ENCODE assay signal across 10 mouse cellular contexts in genomic region chr2:162975157-162975775, GRCm38 (mm10). TPM values are rescaled to one million over a fixed set of nuclear protein-coding genes. Genes with fewer than 3 reads are reported as not detected.
DNase-seq lines count a peak whose midpoint lies in the region; ATAC-seq and TF ChIP-seq lines count a peak whose summit lies in the region.
"Had no signal": no experiment of that assay in that cellular context is flagged by ENCODE, and none has a peak within 500 bp of the region (broad histone marks: within the 10 kb centered on the region; RNA-seq: fewer than 3 reads in every experiment).

No protein-coding gene starts in this region.

- 60% methylated on average over 11 of the region's 11 CpGs for WGBS in heart, postnatal 0 days

- DNase-seq in heart, adult 11 months, result peak; percentile 94
- DNase-seq in heart, postnatal 25 days (ENCODE audit: low spot score), result no peak
- DNase-seq in right cerebral cortex, postnatal 10 days (ENCODE audit: low spot score in 2 of 2), result peak; percentile 51 to 55
- no peak for DNase-seq in right cerebral cortex, adult 2 months (ENCODE audit: low spot score in 2 of 2)
- peak; percentile 24 for DNase-seq in heart, postnatal 0 days (ENCODE audit: low spot score)
- no peak for DNase-seq in spleen, postnatal 10 days (ENCODE audit: low spot score in 2 of 2)
- no peak for DNase-seq in kidney, adult 11 months

- H3K36me3 ChIP-seq in heart, postnatal 0 days (replicated peaks; ENCODE audit: control insufficient read depth, insufficient read depth, low read length), result no peaks in the 10 kb centered on the region

- no peak for TF ChIP-seq EP300 in heart, postnatal 0 days (IDR thresholded peaks at IDR 0.05; ENCODE audit: low read depth)

- peaks cover 10% of the 10 kb centered on the region; the same call in 1 of the 2 replicates for H3K4me1 ChIP-seq in heart, postnatal 0 days (ENCODE audit: control insufficient read depth, insufficient read depth)

- H3K4me3 ChIP-seq in heart, postnatal 0 days (ENCODE audit: low read depth, low read length), result no peak overlapping the region

- H3K27ac ChIP-seq in heart, postnatal 0 days (ENCODE audit: low read depth), result no peak overlapping the region

- intact Hi-C loops in heart, postnatal 25 days (cut with DNase I), result no loop called here

- H3K9ac ChIP-seq in heart, postnatal 0 days (replicated peaks; ENCODE audit: low read depth, low read length), result no peak overlapping the region

- no peak for TF ChIP-seq CTCF in heart, postnatal 0 days (IDR thresholded peaks at IDR 0.05; ENCODE audit: low read depth)

- ATAC-seq in heart, postnatal 0 days (ENCODE audit: insufficient read depth, low read depth), result peak; percentile 72
- ATAC-seq in monocyte, adult 5-6 weeks (replicated peaks; ENCODE audit: insufficient number of reproducible peaks, low FRiP score, low TSS enrichment, poor library complexity, severe bottlenecking), result no peak
- ATAC-seq: Patski had no signal

- no peaks in the 10 kb centered on the region for H3K9me3 ChIP-seq in heart, postnatal 0 days (replicated peaks; ENCODE audit: control insufficient read depth, low read length)

- no peak overlapping the region for H3K4me2 ChIP-seq in heart, postnatal 0 days (ENCODE audit: low read depth, low read length)

- no peaks in the 10 kb centered on the region for H3K27me3 ChIP-seq in heart, postnatal 0 days (ENCODE audit: control insufficient read depth, insufficient read depth, low read length)
- H3K27me3 ChIP-seq: Patski had no signal

RNA-seq across cellular contexts. Expression of gene Sgk2, which starts 11.9 kb away (rescaled TPM):
- total RNA-seq in heart, postnatal 25 days (2021), result not detected
- total RNA-seq in heart, postnatal 0 days (2014; rRNA removed; ENCODE audit: low replicate concordance), result not detected in 2 replicates
- not detected in 2 replicates for polyA plus RNA-seq in heart, postnatal 0 days (2015; fragmentation: Nextera tagmentation; extraction: Ambion mirVana)
- total RNA-seq in monocyte, adult 5-6 weeks (2017), result not detected in 3 replicates
- polyA plus RNA-seq: embryonic facial prominence, embryonic 11.5 days had no signal

RNA-seq across cellular contexts. Expression of gene L3mbtl1, which starts 32.0 kb away (rescaled TPM):
- total RNA-seq in heart, postnatal 25 days (2021), result not detected
- not detected in 2 replicates for total RNA-seq in heart, postnatal 0 days (2014; rRNA removed; ENCODE audit: low replicate concordance)
- not detected in 2 replicates for polyA plus RNA-seq in heart, postnatal 0 days (2015; fragmentation: Nextera tagmentation; extraction: Ambion mirVana)
- total RNA-seq in monocyte, adult 5-6 weeks (2017), result 0.32 TPM in 1 of 3 replicates, not detected in the others

RNA-seq across cellular contexts. Expression of gene Ift52, which starts 41.9 kb away (rescaled TPM):
- 10 to 100 TPM; 16.7 to 17.7 TPM for total RNA-seq in heart, postnatal 25 days (2021)
- 15.4 and 18.5 TPM in 2 replicates for total RNA-seq in heart, postnatal 0 days (2014; rRNA removed; ENCODE audit: low replicate concordance)
- polyA plus RNA-seq in heart, postnatal 0 days (2015; fragmentation: Nextera tagmentation; extraction: Ambion mirVana), result 28.2 and 31.3 TPM in 2 replicates
- 22.0 to 34.8 TPM (median 29.3 TPM) in 3 replicates for total RNA-seq in monocyte, adult 5-6 weeks (2017)

RNA-seq across cellular contexts. Expression of gene Srsf6, which starts 43.9 kb away (rescaled TPM):
- 10 to 100 TPM; 63.7 to 70.7 TPM for total RNA-seq in heart, postnatal 25 days (2021)
- 71.6 and 76.9 TPM in 2 replicates for total RNA-seq in heart, postnatal 0 days (2014; rRNA removed; ENCODE audit: low replicate concordance)
- polyA plus RNA-seq in heart, postnatal 0 days (2015; fragmentation: Nextera tagmentation; extraction: Ambion mirVana), result 45.8 and 59.2 TPM in 2 replicates
- 153 to 219 TPM (median 160 TPM) in 3 replicates for total RNA-seq in monocyte, adult 5-6 weeks (2017)

Comparison
In these comparisons a context has a peak if more than half of its experiments do, and no peak if none do; other contexts are left out.
1. DNase-seq: peak in heart, adult 11 months (single experiment), right cerebral cortex, postnatal 10 days (2 of 2) and heart, postnatal 0 days (single experiment); none in heart, postnatal 25 days (single experiment), right cerebral cortex, adult 2 months (0 of 2), spleen, postnatal 10 days (0 of 2) and kidney, adult 11 months (single experiment).